Mouse (Mus musculus) bone marrow macrophage, adult 2 months (primary cell): ENCODE measurements around the gene Sgip1.

ENCODE experiments used
- CTCF ChIP-seq: IDR thresholded peaks from 2 replicates; pipeline ENCODE4 v1.5.1; 2012; ENCODE audit warnings: low read depth, mild to moderate bottlenecking, low read length, moderate library complexity
- POLR2A ChIP-seq: IDR thresholded peaks from 2 replicates; pipeline ENCODE4 v1.6.1; 2012; ENCODE audit warnings: mild to moderate bottlenecking, low read depth, low read length, borderline replicate concordance

DNA sequence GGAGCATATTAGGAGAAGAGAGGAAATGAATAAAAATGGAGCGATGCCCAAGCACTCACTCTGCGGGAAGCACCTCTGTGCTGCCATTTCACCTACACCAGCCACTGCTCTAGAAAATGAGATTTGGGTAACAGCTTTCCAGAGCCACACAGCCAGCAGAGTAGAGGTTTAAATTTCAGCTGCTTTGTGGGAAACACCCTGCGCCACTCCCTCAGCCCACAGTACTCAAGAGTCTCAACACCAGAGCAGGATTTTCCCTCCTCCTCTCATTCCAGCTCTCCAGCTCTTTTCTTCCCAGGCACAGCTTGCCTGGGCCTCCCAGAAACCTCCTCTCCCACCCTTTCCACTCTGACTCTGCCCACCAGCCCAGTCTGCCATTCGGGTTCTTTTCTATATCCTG, 199.6 kb downstream of the Sgip1 start:
- no peak for TF ChIP-seq CTCF
- TF ChIP-seq POLR2A, result no peak
